Mouse (Mus musculus) layer of hippocampus, postnatal 25 days (tissue): ENCODE measurements around the gene Xylb. TPM values are rescaled to one million over a fixed set of nuclear protein-coding genes. Genes with fewer than 3 reads are reported as not detected.

Experiments used
- DNase-seq, 2 experiments: peaks; one replicate each; pipeline ENCODE4 v3.0.0; 2022; ENCODE audit warnings: mixed read lengths in 2 of 2, low spot score in 1 of 2; ENCODE audit errors: extremely low spot score in 1 of 2
- total RNA-seq, 2 experiments: library from RNA; stranded (reverse); gene quantifications; 2 replicates each; pipeline ENCODE4 v1.2.3; 2021

The Xylb gene
- total RNA-seq = 1 to 10 TPM; 3.3 to 5.0 TPM

- peak; percentile 82 to 87 for DNase-seq
These were observed at the start of gene Xylb for GRCm38 (mm10) chr9:119357331-119358057. TSS of gene Xylb (plus strand) at chr9:119357381.

- no peak for DNase-seq
These were observed 48.1 kb upstream of the Xylb start for GRCm38 (mm10) chr9:119309067-119309466.

GRCm38 (mm10) chr9:119313096-119313495, 44.1 kb upstream of the Xylb start:
- no peak for DNase-seq

GRCm38 (mm10) chr9:119318891-119319290, 38.3 kb upstream of the Xylb start:
- DNase-seq = no peak

- DNase-seq = no peak
These were observed 36.7 kb upstream of the Xylb start for GRCm38 (mm10) chr9:119320446-119320845.

GRCm38 (mm10) chr9:119320946-119321345, 36.2 kb upstream of the Xylb start:
- no peak for DNase-seq

GRCm38 (mm10) chr9:119321392-119322229, 35.6 kb upstream of the Xylb start:
- DNase-seq = no peak

- peak; percentile 92 to 96 for DNase-seq
These were observed 34.6 kb upstream of the Xylb start, which contains the start of gene Oxsr1 for GRCm38 (mm10) chr9:119322289-119323259. TSS of gene Oxsr1 (minus strand) at chr9:119322427.

- no peak for DNase-seq
These were observed 33.9 kb upstream of the Xylb start for GRCm38 (mm10) chr9:119323260-119323645.

- no peak for DNase-seq
These were observed 33.1 kb upstream of the Xylb start for GRCm38 (mm10) chr9:119324130-119324529.

GRCm38 (mm10) chr9:119328488-119328887, 28.7 kb upstream of the Xylb start:
- no peak for DNase-seq

- DNase-seq = no peak
These were observed 26.8 kb upstream of the Xylb start for GRCm38 (mm10) chr9:119330186-119330963.

- no peak for DNase-seq
These were observed 22.9 kb upstream of the Xylb start for GRCm38 (mm10) chr9:119334324-119334723.

GRCm38 (mm10) chr9:119334834-119335233, 22.3 kb upstream of the Xylb start:
- no peak for DNase-seq

- DNase-seq = no peak
These were observed 21.6 kb upstream of the Xylb start for GRCm38 (mm10) chr9:119335571-119335970.

GRCm38 (mm10) chr9:119337842-119338241, 19.3 kb upstream of the Xylb start:
- DNase-seq = no peak

- DNase-seq = no peak
These were observed 18.8 kb upstream of the Xylb start for GRCm38 (mm10) chr9:119338350-119338749.

GRCm38 (mm10) chr9:119339106-119339505, 18.1 kb upstream of the Xylb start:
- no peak for DNase-seq

GRCm38 (mm10) chr9:119339558-119340211, 17.5 kb upstream of the Xylb start, which contains the start of gene Acaa1a:
TSS of gene Acaa1a (plus strand) at chr9:119339676.
- peak; percentile 32 to 42 for DNase-seq
